Mouse (Mus musculus): ENCODE results near the gene Ift20.

- TF ChIP-seq CTCF (conservative IDR thresholded peaks at IDR 0.05; ENCODE audit: insufficient read depth, insufficient read length, low read depth, low read length) (no peak), POLR2A (IDR thresholded peaks at IDR 0.05; ENCODE audit: low read depth, low read length) (no peak)
Measured at GRCm38 (mm10) chr11:78505430-78505829, 30.7 kb upstream of the Ift20 start.
